Mouse (Mus musculus) olfactory bulb, adult 2 months (tissue): Measurements from ENCODE around the gene Rpgrip1.

Experiments
- CTCF ChIP-seq: fragments of 200-500 bp; IDR thresholded peaks from 2 replicates; pipeline ENCODE4 v1.5.1; 2012; ENCODE audit warnings: low read depth, mild to moderate bottlenecking, low read length, moderate library complexity; ENCODE audit not compliant: insufficient read depth
- POLR2A ChIP-seq: fragments of 200-500 bp; IDR thresholded peaks from 2 replicates; pipeline ENCODE4 v1.6.1; 2012; ENCODE audit warnings: mild to moderate bottlenecking, low read depth, low read length, moderate library complexity; ENCODE audit not compliant: insufficient read depth

- TF ChIP-seq CTCF (no peak), POLR2A (no peak)
Observed at GRCm38 (mm10) chr14:52133584-52133983, 23.1 kb downstream of the Rpgrip1 start.
